Mouse (Mus musculus): ENCODE measurements around the gene Mfsd11.

DNA sequence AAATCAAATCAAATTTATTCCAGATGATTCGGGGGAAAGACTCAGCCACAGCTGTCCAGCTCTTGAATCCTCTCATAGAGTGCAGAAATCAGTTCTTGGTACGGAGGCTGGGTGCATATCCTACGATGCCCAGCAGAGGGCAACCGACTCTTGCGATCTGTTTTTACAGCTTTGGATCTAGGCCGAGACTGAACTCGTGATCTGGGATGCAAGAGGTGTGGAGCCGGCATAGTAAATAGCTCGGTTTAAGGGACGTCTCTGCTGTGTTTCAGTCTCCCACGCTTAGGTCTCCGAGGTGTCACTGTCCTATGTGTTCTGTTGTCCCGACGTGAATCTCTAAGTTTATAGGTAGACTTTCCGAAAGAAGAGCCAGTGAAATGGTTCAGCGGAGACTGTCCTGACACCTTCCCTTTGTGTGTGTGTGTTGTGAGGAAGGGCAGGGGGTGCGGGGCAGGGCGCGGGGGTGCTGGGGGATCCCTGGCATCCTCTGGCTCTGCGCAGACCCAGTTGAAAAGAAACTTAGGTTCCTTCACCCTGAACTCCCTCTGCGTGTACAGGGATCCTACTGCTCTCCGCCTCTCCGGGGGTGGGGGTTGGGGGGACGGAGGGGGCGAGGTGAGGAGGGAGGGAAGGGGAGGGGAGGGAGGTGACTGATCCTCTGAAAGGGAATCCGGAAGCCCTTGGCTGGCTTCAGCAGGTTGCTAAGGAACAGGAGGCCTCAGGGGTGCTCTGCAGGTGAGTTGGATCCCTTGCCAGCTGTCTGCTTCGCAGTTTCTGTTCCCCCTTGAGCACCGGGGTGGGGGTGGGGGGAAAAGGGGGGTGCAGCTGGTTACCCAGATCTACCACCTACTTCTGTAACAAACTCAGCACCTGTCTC, 33.3 kb downstream of the Mfsd11 start:
- TF ChIP-seq POLR2A (IDR thresholded peaks at IDR 0.05; ENCODE audit: borderline replicate concordance, extremely low read depth, insufficient read depth, insufficient read length, poor library complexity, severe bottlenecking) = no peak
- TF ChIP-seq CTCF (IDR thresholded peaks at IDR 0.05; ENCODE audit: borderline replicate concordance, extremely low read depth, insufficient read depth, insufficient read length) = peak; percentile 96
